Mouse (Mus musculus) spleen, adult 18-20 months (tissue): ENCODE measurements at regions not wholly inside any gene's neighbourhood (a gene's known extent, or its start where the extent isn't known, plus 50 kb on each side); places are given as distances from the start of the nearest gene placed in this dataset.
A peak's percentile ranks its signal among the peaks of the same experiment; 100 is the strongest.
"Not testable (repeated sequence)": the region's sequence is repeated elsewhere in the genome, so short reads cannot be mapped to it uniquely, and the experiment has no call there.

ENCODE experiments used
- DNase-seq, 2 experiments: peaks; one replicate each; pipeline ENCODE4 v3.0.0; 2022; ENCODE audit warnings: mixed read lengths in 2 of 2

DNA sequence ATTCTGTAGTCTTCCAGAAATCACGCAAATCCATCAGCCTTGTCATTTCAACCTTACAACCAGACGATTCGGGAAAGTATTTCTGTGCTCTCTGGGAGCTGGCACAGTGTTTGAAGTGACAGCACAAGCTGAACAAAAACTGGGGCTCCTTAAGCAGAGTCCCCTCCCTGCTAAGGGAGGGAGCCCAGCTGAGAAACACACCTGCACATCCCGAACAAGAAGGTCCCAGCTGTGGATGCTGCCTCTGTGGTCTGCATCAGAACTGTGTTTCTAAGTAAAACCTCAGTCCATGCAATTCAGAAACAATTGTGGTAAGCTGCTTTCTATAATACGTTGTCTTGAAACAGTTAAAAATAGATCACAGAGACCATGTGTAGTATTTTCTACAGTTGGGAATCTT, 693.8 kb downstream of the Dad1 start:
- DNase-seq = not testable (repeated sequence)

DNA sequence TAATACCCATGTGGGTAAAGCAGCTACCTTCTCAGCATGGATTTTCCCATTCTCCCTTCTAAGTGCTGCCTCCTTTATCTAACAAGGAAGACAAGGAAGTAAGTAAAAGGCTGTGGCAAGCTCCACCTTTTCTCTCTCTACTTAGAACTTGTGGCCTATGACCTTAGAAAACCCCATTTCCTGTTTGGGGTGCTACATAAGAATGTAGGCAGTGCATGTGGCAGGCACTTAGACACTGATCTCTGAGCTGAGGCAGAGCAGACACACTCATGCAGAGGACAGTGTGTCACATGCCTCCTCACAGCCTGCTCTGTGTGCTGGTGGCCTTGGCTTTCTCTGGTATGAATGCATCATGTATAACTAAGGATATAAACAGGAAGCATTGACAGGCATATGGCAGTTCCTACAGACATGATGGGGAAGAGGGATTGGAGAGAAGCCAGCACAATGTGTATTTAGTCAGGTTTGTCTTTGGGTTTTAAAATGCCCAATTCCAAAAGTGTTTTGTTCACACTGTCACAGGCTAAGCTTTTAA, 694.5 kb downstream of the Dad1 start:
- not testable (repeated sequence) for DNase-seq

DNA sequence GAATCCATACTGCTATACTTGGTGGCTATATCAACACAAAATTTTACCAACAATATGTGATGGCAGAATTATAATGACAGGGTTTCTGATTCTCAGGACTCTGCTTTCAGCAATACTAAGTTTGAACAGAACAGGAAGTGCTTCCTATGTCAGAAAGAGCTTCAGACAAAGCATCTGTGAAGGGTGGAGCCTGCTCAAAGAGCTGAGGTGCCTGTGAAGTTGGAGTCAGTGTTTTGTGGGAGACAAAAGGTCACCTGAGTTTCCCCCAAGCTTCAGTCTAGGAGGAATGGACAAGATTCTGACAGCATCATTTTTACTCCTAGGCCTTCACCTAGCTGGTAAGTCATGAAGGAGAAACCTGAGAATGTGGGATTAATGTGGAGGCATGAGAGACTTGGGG, 700.1 kb downstream of the Dad1 start:
- DNase-seq = no peak

DNA sequence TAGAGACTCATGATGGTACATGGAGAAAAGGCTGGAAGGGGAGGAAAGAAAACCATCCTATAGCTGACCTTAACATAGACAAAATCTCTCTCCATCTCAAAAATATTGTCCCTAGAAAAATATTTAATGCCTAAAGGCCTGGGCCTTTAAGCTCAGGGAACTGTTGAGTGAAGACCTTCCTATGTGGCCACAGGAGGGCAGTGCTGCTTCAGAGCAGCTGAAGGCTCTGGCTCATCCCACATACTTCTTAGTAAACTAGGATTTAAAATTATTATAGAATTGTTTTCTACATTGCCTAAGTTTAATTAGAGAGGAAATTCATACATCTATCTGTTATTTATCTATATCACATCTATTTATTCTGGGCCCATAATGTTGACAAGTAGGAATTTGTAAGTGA, 706.5 kb downstream of the Dad1 start:
- peak in 1 of 2 experiments; percentile 7 for DNase-seq

DNA sequence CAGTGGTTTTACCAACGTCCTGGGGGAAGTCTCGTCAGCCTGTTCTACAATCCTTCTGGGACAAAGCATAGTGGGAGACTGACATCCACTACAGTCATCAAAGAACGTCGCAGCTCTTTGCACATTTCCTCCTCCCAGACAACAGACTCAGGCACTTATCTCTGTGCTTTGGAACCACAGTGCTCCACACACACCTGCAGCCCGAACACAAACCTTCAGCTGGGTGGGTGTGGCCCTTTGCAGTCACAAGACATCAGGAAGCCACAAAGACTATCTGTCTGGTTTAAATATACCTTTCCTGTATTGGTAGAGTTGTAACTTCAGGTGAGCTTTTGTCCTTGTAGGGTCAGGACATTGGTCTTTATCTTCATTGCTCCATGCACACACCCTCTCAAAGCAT, 708.6 kb downstream of the Dad1 start:
- DNase-seq = no peak

DNA sequence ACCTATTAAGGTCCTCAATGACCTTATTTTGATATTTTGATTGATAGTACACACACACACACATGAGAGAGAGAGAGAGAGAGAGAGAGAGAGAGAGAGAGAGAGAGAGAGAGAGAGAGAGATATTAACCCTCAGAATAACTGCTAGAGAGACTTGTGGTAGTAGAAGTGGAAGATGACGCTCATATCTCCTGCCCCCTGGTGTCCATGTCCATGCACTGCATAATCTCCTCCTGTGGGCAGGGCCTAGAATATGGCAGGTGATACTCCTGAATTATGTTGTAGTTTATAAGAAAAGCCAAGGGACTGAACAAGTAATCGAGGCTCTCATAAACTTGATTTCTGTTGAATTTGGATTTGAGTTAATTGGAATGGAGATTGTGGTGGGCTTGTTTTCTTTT, 712.3 kb downstream of the Dad1 start:
- peak in 1 of 2 experiments; percentile 44 for DNase-seq

DNA sequence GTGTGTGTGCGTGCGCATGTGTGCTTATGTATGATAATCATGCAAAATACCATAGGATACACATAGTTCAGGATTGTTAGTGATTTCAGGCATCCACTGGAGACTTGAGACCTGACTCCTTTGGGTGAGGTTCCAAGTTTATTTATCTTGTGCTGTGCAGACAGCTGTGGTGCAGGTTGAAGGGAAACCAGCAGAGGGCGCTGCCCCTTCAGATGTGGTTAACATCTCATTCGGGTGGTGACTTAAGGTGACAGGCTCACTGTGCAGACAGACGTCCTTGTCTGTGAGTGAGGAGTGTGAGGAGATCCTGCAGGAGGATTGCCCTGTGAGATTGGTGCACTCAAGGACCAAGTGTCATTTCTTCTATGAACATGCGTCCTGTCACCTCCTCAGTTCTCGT, 716.0 kb downstream of the Dad1 start:
- DNase-seq = not testable (repeated sequence)

DNA sequence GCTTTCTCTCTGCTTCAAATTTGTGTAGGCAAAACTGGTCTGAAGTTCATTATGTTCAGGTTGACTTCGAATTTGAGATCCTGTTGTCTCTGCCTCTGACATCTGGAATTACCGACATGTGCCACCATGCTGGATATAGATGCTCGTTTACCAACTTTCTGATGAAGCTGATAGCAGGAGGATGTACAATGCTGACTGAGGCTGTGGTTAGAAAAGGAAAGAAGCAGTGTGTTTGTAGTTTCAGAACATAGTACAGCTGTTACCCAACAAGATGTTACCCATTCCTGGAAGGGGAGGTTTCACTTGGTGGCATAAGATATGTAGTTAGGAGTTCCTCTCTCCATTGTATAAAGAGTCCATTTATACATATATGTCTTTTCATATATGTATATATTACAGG, 730.5 kb downstream of the Dad1 start:
- not testable (repeated sequence) for DNase-seq

DNA sequence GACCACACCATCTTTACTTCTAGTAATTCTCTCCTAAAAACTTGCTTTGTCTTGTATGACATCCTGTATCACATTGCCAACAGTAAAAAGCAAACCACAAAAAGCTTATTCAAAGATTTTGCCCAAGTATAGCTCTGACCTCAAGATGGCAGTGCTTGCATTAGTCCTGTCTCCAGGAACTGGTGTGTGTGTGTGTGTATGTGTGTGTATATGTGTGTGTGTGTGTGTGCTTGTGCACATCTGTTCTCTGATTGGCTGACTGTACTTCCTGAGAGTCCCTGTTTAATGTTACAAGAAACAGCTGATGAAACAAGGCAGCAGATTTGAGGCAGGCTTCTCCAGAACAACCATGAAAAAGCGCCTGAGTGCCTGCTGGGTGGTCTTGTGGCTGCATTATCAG, 735.0 kb downstream of the Dad1 start:
- not testable (repeated sequence) for DNase-seq

DNA sequence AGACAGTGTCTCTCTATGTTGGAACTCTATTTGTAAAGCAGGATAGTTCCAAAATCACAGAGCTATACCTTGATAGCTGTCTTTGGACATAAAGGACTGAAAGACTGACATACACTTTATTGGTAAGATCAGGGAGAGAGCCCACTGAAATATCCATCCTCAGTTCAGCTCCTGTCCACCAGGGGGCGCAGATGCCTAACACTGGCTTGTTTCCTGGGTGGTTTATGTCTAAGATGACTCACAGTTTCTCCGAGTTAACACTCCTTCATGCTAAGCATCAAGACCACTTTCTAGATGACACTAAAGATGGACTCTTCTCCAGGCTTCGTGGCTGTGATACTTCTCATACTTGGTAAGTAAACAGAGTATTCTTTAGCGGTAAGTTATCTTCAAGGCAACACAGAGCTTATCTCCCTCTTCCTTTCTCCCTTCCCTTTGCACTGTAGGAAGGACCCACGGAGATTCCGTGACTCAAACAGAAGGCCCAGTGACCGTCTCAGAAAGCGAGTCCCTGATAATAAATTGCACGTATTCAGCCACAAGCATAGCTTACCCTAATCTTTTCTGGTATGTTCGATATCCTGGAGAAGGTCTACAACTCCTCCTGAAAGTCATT, 737.2 kb downstream of the Dad1 start:
- not testable (repeated sequence) for DNase-seq

DNA sequence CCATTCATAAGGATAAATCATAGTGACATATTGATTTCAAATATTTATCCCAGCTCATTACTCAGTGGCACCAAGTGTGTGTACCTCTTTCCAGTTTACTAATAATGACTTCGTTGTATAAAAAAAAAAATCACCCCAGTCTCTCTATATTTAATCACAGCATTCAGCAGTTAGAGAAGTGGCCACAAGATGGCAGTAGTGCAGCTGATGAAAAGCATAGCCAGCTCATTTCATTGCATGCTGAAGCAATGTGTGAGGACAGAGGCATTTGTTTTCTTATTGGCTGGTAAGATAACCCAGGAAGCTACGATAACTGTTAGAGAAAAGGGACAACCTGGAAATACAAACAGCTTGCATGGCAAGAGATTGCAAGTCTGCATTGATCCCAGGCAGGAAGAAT, 748.5 kb downstream of the Dad1 start:
- peak in 1 of 2 experiments; percentile 5 for DNase-seq

DNA sequence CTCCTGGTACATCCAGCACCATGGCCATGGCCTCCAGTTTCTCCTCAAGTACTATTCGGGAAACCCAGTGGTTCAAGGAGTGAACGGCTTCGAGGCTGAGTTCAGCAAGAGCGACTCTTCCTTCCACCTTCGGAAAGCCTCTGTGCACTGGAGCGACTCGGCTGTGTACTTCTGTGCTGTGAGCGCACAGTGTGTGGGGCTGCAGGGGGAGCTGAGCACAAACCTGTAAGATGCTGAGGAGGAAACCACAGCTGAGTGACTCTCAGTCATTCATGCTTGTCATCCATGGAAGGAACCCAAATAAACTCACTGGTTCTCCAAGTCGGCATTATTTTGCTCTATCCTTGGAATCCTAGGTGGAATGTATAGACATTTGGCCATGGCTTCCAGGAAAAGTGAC, 765.5 kb downstream of the Dad1 start:
- DNase-seq = not testable (repeated sequence)

DNA sequence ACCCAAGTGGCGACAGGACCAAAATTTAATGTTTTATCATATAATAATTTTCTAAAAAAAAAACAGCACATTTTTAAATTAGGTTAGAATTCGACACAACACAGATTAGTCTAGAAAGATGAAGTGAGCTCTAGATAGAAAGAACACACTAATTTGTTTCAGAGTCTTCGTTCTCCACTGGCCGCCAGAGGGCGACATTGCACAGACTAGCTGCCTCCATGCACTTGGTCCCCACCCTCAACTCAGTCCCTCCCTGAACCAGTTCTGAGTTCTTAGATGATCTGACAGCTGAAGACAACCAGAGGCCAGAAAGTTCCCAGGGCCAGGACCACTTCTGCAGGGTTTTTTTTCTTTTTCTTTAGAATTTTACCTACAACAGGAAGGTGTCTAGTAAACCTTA, 766.3 kb downstream of the Dad1 start:
- not testable (repeated sequence) for DNase-seq

DNA sequence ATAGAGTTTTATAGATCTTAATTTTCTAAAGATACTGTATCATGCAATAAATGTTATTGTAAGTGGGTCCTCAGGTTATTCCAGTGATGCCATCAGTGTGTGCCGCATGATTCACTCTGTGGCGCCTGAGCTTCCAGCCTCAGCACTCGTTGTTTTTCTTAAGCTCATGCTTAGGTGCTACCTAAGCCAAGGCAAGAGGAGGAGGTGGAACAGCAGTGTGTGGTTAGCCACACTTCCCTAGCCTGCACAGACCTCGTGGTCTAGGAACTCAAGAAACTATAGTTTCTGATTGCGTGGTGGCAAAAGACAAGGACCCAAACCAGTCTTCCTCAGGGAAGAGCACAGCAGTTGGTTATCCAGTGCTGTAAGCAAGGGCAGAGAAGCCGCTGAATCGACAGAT, 779.7 kb downstream of the Dad1 start:
- DNase-seq = not testable (repeated sequence)

DNA sequence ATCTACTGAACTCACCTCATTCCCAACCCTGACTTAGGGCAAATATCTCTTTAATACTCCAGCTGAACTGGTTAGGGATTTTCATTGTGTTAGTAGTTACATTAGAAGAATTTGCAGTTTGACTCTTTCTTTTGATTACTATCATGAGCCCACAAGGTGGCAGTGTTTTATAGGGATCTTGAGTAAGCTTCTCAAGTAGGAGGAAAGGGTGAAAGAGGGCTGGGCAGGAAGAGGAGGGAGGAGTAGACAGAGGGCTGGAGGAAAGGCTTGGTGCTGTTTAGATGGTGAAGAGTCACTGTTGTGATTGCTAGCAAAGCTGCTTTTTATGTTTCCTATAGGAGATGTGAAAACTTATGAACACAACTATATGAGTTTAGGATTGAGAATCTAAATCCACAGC, 793.1 kb downstream of the Dad1 start:
- not testable (repeated sequence) for DNase-seq

DNA sequence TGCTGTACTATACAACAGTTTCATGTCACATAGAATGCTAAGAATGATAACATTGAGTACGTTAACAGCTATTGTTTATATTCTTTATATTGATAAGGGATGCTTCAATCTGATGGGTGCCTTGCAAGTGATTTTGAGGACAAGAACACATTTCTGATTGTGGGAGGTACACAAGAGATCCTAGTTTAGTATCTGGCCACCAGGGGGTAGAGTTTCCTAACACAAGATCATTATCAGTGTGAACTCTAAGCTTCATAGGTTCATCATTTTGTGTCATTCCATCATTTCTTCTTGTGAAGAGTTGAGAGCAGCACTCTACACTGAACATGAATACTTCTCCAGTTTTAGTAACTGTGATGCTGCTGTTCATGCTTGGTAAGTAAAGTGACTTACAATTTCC, 799.9 kb downstream of the Dad1 start:
- DNase-seq = no peak

DNA sequence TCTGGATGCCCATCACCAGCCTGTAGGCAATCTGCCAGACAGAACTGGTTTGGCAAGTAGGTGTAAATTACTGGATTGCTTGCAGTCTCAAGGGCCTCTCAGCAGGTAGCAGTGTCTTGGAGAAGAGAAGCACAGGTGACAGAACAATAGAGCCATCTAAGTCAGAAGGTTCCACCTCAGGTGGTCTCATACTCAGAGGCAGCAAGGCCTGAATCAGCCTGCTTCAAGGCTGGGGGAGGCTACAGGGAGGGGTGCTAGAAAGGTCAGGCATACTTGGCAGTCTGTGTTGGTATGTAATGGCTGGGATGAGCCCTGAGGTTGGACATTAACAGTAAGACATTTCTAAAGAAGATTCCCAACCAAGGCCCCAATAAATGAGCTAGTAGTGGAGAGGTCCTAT, 814.3 kb downstream of the Dad1 start:
- not testable (repeated sequence) for DNase-seq

DNA sequence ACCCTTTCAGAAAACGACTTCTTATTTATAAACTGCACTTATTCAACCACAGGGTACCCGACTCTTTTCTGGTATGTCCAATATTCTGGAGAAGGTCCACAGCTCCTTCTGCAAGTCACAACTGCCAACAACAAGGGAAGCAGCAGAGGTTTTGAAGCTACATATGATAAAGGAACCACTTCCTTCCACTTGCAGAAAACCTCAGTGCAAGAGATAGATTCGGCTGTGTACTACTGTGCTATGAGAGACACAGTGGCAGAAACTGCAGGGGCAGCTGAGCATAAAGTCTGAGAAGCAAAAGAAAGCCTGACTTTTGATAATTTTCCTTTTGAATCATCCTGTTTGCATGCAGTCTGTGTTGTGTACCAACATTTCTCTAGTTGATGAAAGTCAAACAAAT, 823.8 kb downstream of the Dad1 start:
- DNase-seq = not testable (repeated sequence)

DNA sequence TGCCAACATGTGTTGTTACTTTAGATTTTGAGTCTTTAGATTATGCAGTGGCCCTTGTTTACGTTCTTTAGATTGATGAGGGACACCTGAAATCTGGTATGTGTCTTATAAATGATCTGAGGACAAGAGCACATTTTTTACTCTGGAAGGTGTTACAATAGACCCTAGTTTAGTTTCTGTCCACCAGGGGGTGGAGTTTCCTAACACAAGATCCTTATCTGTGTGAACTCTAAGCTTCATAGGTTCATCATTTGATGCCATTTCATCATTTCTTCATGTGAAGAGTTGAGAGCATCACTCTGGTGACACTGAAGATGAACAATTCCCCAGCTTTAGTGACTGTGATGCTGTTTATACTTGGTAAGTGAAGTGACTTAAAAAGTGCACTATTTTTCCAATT, 825.5 kb downstream of the Dad1 start:
- DNase-seq = not testable (repeated sequence)

DNA sequence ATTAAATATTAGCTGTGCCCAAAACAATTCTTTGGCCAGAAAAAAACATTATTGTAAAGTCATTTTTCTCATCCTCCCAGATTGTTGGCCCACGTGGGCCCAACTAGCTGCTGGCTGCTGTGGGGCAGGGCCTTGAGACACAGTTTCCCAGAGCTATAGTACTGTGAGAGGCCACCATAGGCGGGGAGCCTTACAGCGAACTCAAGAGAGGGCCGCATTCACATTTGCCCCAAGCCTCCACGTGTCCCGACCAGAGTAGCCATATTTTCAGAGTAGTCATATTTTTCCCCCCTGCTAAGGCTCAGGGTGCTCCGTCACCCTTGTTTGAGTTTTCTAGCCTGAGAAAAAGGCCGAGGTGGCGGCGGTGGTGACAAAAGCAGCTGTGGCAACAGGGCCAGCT, 826.3 kb downstream of the Dad1 start:
- DNase-seq = not testable (repeated sequence)

DNA sequence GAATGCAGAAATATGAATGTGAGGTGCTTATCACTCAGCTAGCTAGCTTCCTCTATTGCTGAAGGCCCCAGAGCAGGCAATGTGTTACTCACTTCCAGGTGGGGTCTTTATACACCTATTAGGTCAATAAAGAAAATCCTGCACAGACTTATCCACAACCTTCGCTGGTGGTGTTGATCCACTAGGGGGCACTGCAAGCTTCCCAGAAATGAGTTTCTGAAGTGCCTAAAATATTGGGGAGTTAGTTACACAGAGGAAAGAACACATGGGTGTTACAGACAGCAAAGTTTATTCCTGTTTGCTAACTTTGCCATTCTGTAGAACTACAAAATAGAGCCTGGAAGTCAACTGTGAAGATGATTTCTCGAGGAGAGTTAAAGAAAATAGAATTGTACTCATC, 836.9 kb downstream of the Dad1 start:
- DNase-seq = peak in 1 of 2 experiments; percentile 2

DNA sequence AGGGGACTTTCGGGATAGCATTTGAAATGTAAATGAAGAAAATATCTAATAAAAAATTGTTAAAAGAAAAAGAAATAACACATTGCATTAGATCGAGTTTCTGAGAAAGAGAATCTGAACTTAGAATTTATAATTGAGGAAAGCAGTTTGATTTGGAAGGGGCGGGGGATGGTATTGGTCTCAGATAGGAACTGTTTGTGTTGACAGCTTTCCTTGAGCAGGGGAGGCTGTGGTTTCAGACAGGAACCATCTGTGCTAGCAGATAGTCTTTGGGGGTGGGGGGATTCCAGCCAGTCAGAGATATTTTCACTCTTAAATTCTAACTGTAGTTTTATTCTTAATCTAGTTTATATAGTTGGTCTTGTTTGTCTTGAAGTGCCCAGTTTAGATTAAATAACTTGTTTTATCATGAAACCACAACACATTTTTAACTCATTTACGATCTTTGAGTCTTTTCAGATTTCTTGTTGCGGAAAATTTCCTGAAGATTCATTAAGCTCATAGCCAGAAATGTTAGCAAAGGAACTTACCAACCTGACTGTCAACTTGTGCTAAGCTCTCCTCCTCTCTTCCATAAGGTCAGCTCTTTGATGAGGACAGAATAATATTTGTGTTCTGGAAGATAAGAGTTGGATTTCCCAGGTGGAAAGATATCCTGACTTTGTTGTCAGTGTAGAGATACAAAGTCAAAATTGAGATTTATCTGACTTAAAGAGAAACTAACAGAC, 846.2 kb downstream of the Dad1 start:
- not testable (repeated sequence) for DNase-seq

DNA sequence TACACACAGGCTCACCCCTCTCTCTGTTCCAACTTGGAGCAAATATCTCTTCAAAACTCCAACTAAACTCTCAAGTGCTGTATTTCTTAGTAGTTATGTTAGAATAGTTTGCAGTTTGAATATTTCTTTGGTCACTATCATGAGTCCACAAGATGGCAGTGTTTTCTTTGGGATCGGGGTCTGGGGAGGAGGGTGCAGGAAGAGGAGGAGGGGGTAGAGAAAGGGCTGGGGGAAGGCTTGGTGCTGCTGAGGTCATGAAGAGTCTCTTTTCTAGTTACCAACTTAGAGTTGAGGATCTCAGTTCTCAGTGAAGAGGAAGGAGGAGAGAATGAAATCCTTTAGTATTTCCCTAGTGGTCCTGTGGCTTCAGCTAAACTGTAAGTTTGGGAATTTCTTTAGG, 863.6 kb downstream of the Dad1 start:
- DNase-seq = not testable (repeated sequence)

DNA sequence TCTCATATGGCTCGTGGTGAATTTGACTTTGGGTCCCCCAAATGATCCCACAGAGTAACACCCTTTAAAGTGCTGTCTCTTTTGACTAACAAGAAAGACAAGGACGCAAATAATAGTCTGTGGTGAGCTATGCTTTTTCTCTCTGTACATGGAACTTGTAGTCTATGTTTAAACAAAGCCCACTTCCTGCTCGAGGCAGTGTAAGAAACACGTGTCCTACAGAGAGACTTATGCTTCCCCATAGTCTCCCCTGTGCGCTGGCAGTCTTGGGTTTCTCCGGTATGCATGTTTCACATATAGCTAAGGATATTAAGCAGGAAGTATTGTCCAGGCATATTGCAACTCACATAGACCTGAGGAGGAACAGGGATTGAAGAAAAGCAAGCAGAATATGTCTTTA, 879.0 kb upstream of the Olfr1507 start:
- DNase-seq = not testable (repeated sequence)
